Mouse (Mus musculus) CD8-positive naive resting alpha-beta T cell, adult 57 days (primary cell): ENCODE measurements around the gene Med15. TPM values are rescaled to one million over a fixed set of nuclear protein-coding genes. Genes with fewer than 3 reads are reported as not detected.

Experiments
- total RNA-seq: library from RNA; stranded (reverse); gene quantifications from one replicate; pipeline ENCODE4 v1.2.4, GENCODE M21; 2023

Med15 gene
- total RNA-seq = 166 TPM

GRCm38 (mm10) chr16:17732841-17733340, at the start of gene Med15:
Gene Med15, minus strand, starts transcription at chr16:17732891.

GRCm38 (mm10) chr16:17759344-17759773, 26.7 kb upstream of the Med15 start, which contains the start of gene Klhl22:
Gene Klhl22, plus strand, starts transcription at chr16:17759618.

GRCm38 (mm10) chr16:17646310-17647114, 86.2 kb downstream of the Med15 start, which contains the start of gene Ccdc74a:
Gene Ccdc74a, plus strand, starts transcription at chr16:17646470.

GRCm38 (mm10) chr16:17619198-17620105, 113.2 kb downstream of the Med15 start, which contains the start of gene Smpd4:
Gene Smpd4, plus strand, starts transcription at chr16:17619354.

Other genes starting within 250 kb of the Med15 start
- not detected for gene Aifm3, start 243.3 kb downstream of the Med15 start, total RNA-seq
- gene Lztr1, start 224.2 kb downstream of the Med15 start, total RNA-seq = 73.7 TPM
- 39.9 TPM for gene Thap7, start 201.8 kb downstream of the Med15 start, total RNA-seq
- not detected for gene Lrrc74b, start 171.6 kb downstream of the Med15 start, total RNA-seq
- gene P2rx6, start 171.0 kb downstream of the Med15 start, total RNA-seq = not detected
- 0.34 TPM for gene Slc7a4, start 149.7 kb downstream of the Med15 start, total RNA-seq
- gene Smpd4, start 113.5 kb downstream of the Med15 start, total RNA-seq = 44.3 TPM
- gene Ccdc74a, start 86.4 kb downstream of the Med15 start, total RNA-seq = 0.89 TPM
- gene Klhl22, start 26.7 kb upstream of the Med15 start, total RNA-seq = 26.3 TPM
- not detected for gene Scarf2, start 64.4 kb upstream of the Med15 start, total RNA-seq
- gene B830017H08Rik, start 100.2 kb upstream of the Med15 start, total RNA-seq = not detected
- gene Car15, start 105.5 kb upstream of the Med15 start, total RNA-seq = 12.4 TPM
- gene Gm20518, start 158.8 kb upstream of the Med15 start, total RNA-seq = 5.4 TPM
- gene Tssk1, start 161.3 kb upstream of the Med15 start, total RNA-seq = not detected
- 59.0 TPM for gene Dgcr2, start 165.7 kb upstream of the Med15 start, total RNA-seq
- not detected for gene Tssk2, start 165.7 kb upstream of the Med15 start, total RNA-seq
- 69.0 TPM for gene Ess2, start 178.5 kb upstream of the Med15 start, total RNA-seq
- not detected for gene Gsc2, start 182.2 kb upstream of the Med15 start, total RNA-seq
- gene Slc25a1, start 195.3 kb upstream of the Med15 start, total RNA-seq = 16.6 TPM
- gene Vpreb2, start 247.5 kb upstream of the Med15 start, total RNA-seq = not detected